Mouse (Mus musculus) skeletal muscle tissue, adult 2 months (tissue): ENCODE measurements around the gene Pacrg.

Source experiments
- DNase-seq: peaks from one replicate; pipeline ENCODE4 v3.0.0-alpha.2; 2012; ENCODE audit warnings: low read depth, low spot score

Gene Pacrg

DNA sequence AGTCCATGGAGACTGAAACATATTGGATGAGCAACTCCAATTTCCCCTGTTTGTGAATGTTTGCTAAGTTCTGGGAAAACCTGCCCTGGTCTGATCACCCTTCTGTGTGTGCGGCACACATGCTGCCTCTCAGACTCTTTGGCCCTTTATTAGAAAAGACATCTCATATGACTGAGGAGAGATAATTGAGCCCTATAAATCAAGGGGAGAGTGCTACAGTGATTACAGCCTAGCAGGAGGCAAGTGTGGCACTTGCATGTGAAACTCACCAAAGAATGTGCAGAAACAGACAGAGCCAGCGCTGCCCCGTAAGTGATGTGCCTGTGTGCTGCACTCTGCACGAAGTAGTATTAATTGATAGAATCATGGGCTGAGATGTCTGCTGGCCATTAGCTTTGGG, 383.7 kb downstream of the Pacrg start:
- no peak for DNase-seq

DNA sequence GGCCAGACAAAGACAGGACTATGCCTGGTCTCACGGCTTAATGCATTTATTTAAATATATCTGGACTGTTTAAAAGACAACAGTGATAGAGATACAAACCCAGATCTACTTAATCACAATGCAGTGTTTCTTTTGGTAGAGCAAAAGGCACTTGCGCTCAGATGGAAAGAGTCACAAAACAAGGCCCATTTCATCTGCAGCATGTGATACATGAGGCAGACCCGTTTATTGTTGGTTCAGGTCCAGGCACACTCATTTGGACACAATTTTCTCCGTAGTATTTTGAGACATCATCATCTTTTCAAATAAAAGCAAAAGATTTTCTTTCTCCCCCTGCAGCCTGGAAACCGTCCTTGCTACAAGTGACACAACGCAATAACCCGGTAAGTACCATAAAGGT, 384.1 kb downstream of the Pacrg start:
- DNase-seq, result no peak

DNA sequence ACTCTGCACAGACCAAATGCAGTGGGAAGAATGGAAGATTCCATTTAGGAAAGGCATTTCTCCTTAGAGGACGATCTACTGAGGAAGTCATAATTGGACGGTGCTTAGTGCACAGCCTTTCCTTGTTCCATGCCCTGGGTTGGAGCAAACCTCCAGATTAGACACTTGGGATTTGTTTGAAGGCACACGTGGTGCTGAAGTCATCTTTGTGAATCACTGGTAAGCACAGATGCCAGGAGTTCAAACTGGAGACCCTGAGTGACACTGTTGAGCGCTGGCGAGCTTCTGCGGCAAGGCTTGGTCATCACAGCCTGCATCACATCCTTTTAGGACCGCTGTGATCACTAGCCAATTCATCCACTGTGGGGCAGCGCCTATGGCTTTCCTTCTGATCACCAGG, 385.7 kb downstream of the Pacrg start:
- no peak for DNase-seq

DNA sequence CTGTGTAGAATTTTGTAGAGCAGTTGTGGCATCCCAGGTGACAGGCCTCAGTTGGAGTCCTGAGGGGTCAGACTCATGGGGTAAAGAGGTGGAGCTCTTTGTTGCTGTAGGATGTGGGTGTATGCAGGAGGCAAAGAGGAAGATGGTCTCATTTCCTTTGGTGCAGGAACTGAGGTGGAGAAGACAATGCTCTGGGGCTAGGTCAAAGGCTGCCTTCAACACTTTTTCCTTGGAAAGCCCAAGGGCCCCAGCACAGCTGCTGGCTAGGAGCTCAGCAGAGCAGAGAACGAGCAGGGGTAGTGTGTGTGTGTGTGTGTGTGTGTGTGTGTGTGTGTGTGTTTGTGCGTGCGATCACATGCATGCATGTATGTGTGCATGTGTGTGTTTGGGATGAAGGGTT, 387.3 kb downstream of the Pacrg start:
- no peak for DNase-seq

DNA sequence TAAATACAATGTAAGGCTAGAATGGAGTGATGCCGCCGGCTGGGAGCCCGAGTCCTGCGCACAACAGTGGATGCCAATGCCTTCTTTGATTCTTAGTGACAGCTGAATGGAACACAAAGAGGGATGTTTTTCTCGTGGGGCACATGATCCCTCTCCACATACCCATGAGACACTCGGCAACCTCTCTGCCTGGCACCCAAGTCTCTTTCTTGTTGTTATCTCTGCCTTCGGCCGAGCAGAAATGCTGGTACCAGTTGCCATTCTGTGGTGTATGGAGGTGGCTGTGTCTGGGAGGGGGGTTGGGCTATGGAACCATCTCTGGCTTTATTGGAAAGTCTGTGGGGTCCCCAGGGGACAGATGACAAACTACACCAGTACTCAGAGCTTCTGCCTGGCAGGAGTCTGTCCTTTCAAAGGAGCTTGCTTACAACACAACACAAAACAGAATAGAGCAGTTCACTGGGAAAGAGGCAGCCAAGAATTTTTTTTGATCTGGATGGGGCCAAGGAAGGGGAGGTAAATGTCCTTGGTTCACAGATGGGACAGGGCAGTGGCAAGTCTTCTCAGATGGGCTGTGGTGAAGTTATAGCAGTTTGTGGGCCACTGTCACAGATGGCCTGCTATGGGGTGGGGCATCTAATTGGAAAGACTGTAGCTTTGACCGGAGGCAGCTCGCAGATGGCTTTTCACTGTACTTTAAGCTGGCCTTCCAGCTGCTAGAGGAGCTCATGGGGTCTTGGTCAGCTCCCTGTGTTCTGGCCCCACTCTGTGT, 388.6 kb downstream of the Pacrg start:
- DNase-seq, result no peak

DNA sequence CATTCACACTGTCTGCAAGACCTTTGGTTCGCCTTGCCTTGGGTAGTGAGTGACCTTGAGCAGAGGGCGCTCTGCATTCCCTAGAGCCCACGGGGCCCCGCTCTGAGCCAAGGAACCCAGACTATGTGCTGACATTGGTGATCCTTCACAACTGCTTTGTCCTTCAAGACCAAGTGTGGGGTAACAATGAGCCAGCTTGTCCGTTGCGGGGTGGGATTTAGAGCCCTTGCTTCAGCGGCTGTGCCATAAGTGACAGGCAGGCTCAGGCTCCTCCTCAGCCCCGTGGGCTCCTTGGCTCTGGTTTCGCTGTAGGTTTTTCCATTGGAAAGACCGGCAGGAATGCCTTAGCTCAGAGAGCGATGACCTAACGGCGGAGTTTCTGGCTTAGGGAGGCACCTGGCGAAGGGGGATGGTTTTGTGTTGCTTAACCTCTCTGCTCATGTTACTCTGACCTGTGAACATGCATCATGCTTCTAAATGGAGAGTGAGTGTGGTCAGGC, 390.3 kb downstream of the Pacrg start:
- peak; percentile 86 for DNase-seq

DNA sequence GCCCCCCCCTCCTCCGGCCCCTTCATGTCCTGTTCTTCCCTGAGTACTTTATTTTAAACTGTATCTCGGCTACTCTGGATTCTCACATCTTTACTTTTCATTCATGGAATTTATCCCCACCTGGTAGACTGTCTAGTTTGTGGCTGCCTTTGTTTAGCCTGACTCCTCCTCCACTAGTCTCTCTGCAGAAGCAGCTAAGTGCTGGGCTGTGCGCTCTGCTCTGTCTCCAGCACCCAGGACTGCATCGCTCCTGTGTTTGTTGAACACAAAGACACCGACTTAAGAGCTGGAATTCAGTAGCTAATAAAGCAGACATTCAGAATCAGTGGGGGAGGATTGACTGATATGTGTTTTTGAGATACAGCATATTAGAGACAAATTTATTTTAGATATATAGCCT, 391.7 kb downstream of the Pacrg start:
- DNase-seq, result no peak

DNA sequence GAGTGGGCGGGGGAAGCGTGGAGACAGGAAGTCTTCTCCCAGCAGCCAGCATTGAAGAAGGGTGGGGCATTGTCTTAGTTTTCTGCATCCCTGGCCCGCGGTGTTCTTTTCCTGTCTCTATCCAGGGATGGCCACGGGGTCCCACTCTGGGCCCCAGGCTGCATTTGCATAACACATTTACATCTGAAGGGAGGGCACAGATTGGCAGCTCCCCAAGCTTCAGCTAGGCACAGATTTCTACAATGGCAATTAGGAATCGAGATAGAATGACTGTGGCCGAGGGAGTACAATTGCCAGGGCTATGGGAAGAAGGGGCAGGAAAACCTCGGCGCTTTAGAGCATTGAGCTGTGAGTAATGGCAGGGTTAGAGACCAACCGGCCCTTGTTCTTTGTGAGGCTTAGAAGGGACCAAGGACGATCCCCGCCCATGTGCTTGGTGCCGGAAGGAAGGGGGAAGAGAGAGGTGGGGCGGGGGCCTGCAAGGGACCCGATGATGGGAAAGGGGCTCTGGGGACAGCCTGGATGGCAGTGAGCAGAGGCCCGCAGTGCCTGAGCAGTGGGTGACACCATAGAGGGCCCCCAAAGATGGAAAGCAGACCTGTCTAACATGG, 398.5 kb downstream of the Pacrg start:
- no peak for DNase-seq

DNA sequence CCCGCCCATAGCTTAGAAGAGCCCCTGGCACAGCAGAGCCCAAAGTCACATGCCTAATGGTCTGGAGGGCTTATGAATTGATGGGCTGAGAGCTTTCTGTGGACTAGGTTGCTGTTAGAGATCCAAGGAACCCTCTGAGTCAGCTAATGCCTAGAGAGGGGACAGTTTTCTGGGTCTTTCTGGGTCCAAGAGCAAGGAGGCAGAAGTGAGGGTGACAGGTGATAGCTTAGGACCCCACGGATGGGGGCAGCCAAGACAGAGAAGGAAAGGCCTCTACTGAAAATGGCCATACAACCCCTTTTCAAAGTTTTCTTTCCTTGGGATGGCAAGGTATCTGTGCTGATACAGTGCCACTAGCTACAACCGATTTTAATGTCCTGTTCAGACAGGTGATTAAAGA, 399.1 kb downstream of the Pacrg start:
- DNase-seq, result no peak

DNA sequence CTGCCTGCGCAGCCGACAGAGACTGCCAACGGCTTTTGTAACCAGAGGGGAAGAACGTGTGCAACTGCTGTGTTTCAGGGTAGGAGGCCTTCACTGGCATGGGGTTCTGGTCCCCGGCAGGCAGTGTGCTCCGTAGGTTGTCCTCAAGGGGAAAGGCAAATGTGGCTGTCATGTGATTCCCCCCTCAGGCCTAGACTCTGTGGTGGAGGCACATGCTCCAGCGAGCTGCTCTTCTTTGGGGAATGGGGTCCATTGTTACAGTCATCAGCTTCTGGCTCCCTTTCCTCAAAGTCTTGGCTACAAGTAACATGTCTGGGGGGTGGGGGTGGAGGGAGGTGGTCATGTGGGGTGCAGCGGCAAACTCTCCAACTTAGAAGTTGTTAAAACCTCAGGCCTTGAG, 400.3 kb downstream of the Pacrg start:
- no peak for DNase-seq

DNA sequence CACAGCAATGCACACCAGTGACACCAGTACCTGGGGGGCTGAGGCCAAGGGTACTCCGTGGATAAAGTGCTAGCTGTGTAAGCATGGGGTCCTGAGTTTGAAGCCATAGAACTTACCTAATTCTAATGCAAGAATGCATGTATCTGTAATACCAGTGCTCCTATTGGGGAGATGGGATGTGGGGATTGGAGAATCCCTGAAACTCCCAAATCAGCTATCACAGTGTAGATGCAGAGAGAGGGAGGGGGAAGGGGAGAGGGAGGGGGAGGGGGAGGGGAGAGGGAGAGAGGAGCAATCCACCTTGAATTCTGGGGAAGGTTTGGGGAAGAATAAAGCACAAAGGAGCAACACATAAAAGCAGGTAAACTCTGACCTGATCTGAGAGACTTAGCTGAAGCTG, 405.2 kb downstream of the Pacrg start:
- no peak for DNase-seq

DNA sequence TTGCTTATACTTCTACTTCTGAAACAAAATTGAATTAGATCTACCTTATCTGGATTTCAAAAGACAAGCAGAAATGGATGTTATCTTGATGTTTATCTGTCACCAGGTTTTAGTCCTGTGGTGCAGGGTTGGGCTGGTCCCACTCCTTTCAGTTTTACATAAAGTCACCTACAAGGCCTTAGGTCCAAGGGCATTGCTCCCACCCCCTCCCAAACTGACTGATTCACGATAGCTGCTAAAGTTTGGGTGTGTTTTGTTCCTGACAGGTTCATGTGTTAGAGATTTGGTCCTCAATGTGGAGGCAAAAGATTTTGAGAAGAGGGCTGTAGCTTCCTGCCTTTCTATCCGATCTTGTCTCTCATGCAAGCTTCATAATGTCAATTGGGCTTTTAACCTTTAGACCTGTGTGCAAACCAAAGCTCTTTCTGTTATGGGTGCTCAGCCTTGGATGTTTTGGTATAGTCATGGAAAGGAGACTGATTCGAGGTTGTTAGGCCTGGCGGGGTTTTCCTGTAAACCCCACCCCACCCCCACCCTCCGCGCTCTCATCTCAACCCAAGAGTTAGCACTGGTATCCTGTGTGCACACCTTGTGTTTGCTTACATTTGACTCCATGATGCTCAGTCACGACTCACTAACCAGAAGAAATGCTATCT, 407.5 kb downstream of the Pacrg start:
- DNase-seq, result no peak

DNA sequence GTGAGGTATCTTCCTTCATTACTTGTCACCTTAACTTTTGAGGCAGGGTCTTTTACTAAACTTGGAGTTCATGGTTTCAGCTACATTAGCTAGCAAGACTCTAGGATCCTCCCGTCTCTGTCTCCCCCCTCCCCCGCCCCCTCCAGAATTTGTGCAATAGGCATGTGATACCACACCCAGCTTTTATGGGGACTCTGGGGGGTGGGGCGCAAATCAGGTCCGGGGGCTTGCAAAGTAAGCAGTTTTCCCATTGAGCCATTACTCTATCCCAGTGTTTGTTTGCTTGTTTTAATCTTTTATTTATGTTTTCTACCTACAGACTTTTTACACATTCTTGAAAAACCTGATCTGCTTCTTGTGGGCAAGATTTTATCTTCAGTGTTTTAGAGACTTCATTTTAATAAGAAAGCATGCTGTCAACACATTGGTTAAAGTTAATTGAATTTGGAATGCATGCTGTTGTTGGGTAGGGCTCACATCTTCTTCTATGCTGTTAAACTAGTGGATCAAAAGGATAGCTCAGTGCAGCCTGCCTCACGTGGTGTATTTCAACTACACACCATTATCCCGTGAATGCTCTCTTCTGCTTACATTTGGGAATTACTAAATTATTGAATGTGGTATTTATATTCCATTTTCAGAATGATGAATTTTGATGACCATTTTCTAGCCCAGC, 408.1 kb downstream of the Pacrg start:
- no peak for DNase-seq

DNA sequence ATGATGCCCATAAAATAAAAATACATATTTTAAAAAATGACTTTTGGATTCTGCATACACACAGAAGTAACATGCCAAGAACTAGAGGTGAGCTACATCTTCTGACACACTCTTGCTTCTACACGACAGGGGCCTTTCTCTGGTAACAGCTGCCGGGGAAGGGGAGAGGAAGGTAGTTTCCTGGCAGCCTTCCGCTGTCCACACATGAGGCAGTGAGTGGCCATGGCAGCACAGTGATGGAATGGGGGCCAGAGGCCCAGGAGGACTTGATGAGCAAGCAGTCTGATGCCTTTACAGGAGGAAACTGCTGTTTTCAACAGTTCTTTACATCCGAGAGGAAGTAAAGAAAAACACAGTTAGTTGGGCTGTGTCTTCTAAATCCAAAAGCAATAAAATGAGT, 409.3 kb downstream of the Pacrg start:
- DNase-seq, result no peak

DNA sequence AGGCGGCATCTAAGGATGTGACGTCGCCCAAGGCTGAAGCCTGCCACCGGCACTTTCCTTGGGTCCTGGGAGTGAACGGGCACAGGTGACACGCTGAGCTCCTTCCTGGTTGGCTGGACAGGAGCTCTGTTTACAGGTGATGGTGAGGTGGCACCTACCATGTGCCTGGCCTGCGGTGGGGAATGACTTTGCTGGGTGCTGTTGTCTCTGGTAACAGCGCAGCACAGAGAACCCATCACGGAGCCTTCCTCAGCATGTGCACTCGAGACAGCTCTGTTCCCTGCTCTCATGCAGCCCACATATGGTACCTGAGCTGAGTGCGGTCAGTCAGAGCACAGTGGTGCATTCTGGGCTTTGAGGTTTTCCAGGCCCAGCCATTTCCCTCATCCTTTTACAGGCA, 410.7 kb downstream of the Pacrg start:
- no peak for DNase-seq

DNA sequence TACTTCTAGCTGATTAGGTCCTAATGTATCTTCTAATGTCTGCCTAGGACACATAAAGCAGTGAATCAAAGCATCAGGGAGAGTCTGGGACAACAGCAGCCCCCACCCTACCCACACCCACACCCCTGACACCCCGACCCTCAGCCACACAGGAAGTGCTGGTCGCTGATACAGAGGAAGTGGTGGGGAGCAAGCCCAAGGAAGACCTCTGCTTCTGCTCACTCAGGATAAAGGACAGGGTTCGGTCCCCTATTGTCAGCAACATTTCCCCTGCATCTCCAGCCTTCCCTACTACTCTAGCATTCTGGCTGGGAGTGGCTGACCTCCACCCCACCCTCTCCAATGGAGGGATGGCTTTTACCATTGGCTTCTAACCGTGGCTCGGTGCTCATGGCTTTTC, 414.8 kb downstream of the Pacrg start:
- DNase-seq, result no peak

DNA sequence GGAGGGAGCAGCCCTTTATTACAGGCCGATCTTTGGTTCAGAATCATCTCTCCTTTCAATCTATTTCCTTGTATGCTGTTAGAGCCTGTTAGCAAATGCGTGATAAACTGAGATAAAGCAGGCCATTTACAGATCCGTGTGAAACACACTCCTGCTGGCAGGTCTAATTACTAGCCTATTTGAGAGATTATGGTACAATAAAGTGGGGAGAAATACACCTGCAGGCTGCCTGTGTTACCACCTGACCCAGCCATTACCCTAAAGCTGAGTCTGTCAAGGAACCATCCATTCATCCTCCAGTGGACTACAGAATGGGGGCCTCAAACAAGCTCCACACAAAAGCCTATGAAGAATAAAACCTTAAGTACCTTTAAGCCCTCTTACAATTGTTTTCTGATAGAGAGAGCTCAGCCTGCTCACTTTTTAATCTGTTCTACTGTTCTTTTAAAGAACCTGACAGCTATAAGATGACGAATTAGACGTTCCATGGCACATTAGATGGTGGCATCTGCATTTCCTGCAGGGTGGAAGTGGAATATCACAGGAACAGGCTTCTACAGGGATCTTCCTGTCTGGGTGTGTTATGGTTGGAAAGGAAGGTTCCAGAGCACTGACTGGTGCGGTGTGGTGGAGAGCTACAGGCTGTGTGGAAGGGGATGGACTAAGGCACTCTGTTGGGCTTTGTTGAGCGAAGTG, 422.4 kb downstream of the Pacrg start:
- DNase-seq, result no peak

DNA sequence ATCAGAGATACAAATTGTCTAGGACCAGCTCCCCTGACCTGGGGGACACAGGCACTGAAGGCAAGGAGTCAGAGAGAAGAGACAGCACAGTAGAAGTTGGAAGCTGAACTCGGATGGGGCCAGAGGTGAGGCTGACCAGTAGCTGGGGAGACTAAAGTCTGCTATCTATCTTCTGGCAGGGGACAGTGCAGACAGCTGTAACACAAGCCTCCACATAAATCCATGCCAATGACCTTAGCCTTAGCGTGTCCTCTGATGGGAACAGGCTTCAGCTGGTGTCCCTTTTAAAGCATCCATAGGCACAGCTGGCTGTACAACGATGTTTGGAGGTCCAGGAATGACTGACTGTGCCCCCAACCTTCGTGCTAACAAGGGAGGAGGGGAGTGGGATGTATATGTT, 423.1 kb downstream of the Pacrg start:
- peak; percentile 81 for DNase-seq

DNA sequence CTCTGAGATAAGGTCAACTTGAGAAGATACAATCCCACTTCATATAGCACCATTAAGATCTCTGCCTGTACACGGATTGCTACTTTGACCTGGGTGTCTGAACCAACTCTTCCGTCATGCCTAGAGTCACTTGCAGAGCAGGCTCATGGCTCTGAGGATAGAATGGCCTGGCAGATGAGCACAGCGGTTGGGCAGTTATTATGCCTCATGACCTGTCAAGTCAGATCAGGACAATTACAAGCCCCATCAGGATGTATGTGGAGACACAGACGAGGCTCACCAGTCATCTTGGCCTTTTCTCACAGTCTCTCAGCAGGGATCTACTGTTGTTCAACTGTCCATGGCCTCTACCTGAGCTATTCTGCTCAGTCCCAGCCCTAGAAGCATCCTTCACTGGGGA, 424.0 kb downstream of the Pacrg start:
- no peak for DNase-seq

DNA sequence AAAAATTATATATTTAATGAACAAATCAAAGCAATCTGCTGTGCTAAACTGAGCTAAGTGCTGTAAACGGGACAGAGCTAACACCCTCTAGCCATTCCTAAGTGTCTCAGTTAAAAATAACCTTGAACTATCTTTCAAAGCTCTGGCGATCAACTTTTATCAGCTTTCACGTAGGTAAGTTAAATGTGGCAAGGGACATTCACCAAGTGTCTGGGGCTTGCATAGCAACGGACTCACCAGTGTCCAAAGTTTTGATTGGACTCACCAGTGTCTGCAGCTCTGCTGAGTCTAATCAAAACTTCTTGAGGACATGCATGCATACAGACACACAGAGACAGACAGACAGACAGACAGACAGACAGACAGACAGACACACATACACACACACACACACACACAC, 425.7 kb downstream of the Pacrg start:
- no peak for DNase-seq

DNA sequence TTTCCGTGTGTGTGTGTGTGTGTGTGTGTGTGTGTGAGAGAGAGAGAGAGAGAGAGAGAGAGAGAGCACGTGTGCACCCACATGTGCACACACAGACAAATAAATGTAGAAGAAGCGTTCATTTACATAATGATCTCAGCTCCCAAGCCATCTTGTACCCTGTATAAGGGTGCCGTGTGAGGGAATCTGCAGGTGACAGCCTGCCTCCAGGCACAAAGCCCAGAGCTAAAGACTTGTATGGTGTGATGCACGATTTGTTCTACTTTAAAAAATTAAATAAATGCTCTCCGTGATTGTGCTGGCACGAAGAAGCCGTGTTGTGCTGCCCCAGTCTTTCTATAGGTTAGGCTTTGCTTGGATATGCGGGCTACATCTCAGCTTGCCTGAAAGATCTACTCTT, 426.2 kb downstream of the Pacrg start:
- DNase-seq, result no peak
